Mouse (Mus musculus): ENCODE measurements at regions not wholly inside any gene's neighbourhood (a gene's known extent, or its start where the extent isn't known, plus 50 kb on each side); places are given as distances from the start of the nearest gene placed in this dataset.

- no peaks in the 10 kb centered on the region for H3K27me3 ChIP-seq (ENCODE audit: control insufficient read depth, insufficient read depth, low read length)
- H3K4me1 ChIP-seq (ENCODE audit: control insufficient read depth, insufficient read depth, low read length): no peaks in the 10 kb centered on the region
- no peak overlapping the region for H3K4me3 ChIP-seq (ENCODE audit: low read length)
- WGBS: 88% methylated on average over 10 of the region's 10 CpGs
- no peak overlapping the region for H3K27ac ChIP-seq (ENCODE audit: low read length)
- peaks cover 3% of the 10 kb centered on the region for H3K9me3 ChIP-seq (replicated peaks; ENCODE audit: control insufficient read depth, low read length)
- H3K9ac ChIP-seq (ENCODE audit: low read length): no peak overlapping the region
- no peak overlapping the region for H3K4me2 ChIP-seq (ENCODE audit: low read depth, low read length)
- no peak for ATAC-seq (replicated peaks; ENCODE audit: extremely low read depth, insufficient read depth, low FRiP score)
- H3K36me3 ChIP-seq (ENCODE audit: control insufficient read depth, insufficient read depth): no peaks in the 10 kb centered on the region
Observed at GRCm38 (mm10) chr17:48610107-48610506, 155.4 kb downstream of the Unc5cl start.

GRCm38 (mm10) chr17:48610806-48611205, 156.1 kb downstream of the Unc5cl start:
- Histone ChIP-seq H3K4me1 (ENCODE audit: control insufficient read depth, insufficient read depth, low read length) (0 out of 2 replicates have a peak, but pooled peaks cover 2% of the 10 kb centered on the region), H3K27me3 (ENCODE audit: control insufficient read depth, insufficient read depth, low read length) (no peaks in the 10 kb centered on the region), H3K9me3 (replicated peaks; ENCODE audit: control insufficient read depth, low read length) (peaks cover 3% of the 10 kb centered on the region), H3K4me2 (ENCODE audit: low read depth, low read length) (no peak overlapping the region), H3K9ac (ENCODE audit: low read length) (no peak overlapping the region), H3K4me3 (ENCODE audit: low read length) (no peak overlapping the region), H3K36me3 (ENCODE audit: control insufficient read depth, insufficient read depth) (no peaks in the 10 kb centered on the region), H3K27ac (ENCODE audit: low read length) (no peak overlapping the region)
- ATAC-seq (replicated peaks; ENCODE audit: extremely low read depth, insufficient read depth, low FRiP score): no peak
- WGBS: 56% methylated on average over 8 of the region's 8 CpGs

GRCm38 (mm10) chr17:48613491-48613890, 158.8 kb downstream of the Unc5cl start:
- Histone ChIP-seq H3K4me1 (ENCODE audit: control insufficient read depth, insufficient read depth, low read length) (0 out of 2 replicates have a peak, but pooled peaks cover 2% of the 10 kb centered on the region), H3K36me3 (ENCODE audit: control insufficient read depth, insufficient read depth) (no peaks in the 10 kb centered on the region), H3K4me2 (ENCODE audit: low read depth, low read length) (no peak overlapping the region), H3K9me3 (replicated peaks; ENCODE audit: control insufficient read depth, low read length) (peaks cover 3% of the 10 kb centered on the region), H3K27ac (ENCODE audit: low read length) (no peak overlapping the region), H3K9ac (ENCODE audit: low read length) (no peak overlapping the region), H3K27me3 (ENCODE audit: control insufficient read depth, insufficient read depth, low read length) (no peaks in the 10 kb centered on the region), H3K4me3 (ENCODE audit: low read length) (no peak overlapping the region)
- WGBS: 83% methylated on average over 5 of the region's 5 CpGs
- no peak for ATAC-seq (replicated peaks; ENCODE audit: extremely low read depth, insufficient read depth, low FRiP score)

- no peaks in the 10 kb centered on the region for H3K27me3 ChIP-seq (ENCODE audit: control insufficient read depth, insufficient read depth, low read length)
- H3K4me1 ChIP-seq (ENCODE audit: control insufficient read depth, insufficient read depth, low read length): 0 out of 2 replicates have a peak, but pooled peaks cover 2% of the 10 kb centered on the region
- no peak overlapping the region for H3K4me3 ChIP-seq (ENCODE audit: low read length)
- no peaks in the 10 kb centered on the region for H3K36me3 ChIP-seq (ENCODE audit: control insufficient read depth, insufficient read depth)
- no peak overlapping the region for H3K9ac ChIP-seq (ENCODE audit: low read length)
- no peak for ATAC-seq (replicated peaks; ENCODE audit: extremely low read depth, insufficient read depth, low FRiP score)
- H3K27ac ChIP-seq (ENCODE audit: low read length): no peak overlapping the region
- H3K4me2 ChIP-seq (ENCODE audit: low read depth, low read length): no peak overlapping the region
- WGBS: 67% methylated on average over 3 of the region's 3 CpGs
- H3K9me3 ChIP-seq (replicated peaks; ENCODE audit: control insufficient read depth, low read length): peaks cover 3% of the 10 kb centered on the region
Observed at GRCm38 (mm10) chr17:48615248-48615647, 160.5 kb downstream of the Unc5cl start.

DNA sequence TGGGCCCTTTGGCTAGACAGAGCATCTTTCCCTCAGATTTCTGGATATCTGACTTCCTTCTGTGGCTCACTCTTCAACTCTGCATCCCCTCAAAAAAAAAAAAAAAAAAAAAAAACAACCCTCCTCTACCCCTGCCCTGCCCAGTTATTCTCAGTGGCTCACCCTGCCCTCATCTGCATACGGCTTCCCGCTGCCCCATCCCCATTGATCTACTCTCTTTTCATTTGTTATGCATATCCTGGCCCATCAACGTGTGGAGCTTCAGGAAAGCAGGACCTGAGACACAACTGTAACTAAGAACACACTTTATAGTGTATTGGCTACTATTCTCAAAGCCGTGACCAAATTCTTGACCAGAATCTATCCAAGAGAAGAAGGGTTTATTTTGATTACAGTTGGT, 161.5 kb downstream of the Unc5cl start:
- no peak overlapping the region for H3K4me3 ChIP-seq (ENCODE audit: low read length)
- no peaks in the 10 kb centered on the region for H3K27me3 ChIP-seq (ENCODE audit: control insufficient read depth, insufficient read depth, low read length)
- no peak overlapping the region for H3K4me2 ChIP-seq (ENCODE audit: low read depth, low read length)
- peaks cover 3% of the 10 kb centered on the region for H3K9me3 ChIP-seq (replicated peaks; ENCODE audit: control insufficient read depth, low read length)
- WGBS: 39% methylated on average over 4 of the region's 4 CpGs
- H3K36me3 ChIP-seq (ENCODE audit: control insufficient read depth, insufficient read depth): no peaks in the 10 kb centered on the region
- H3K27ac ChIP-seq (ENCODE audit: low read length): no peak overlapping the region
- 0 out of 2 replicates have a peak, but pooled peaks cover 2% of the 10 kb centered on the region for H3K4me1 ChIP-seq (ENCODE audit: control insufficient read depth, insufficient read depth, low read length)
- no peak for ATAC-seq (replicated peaks; ENCODE audit: extremely low read depth, insufficient read depth, low FRiP score)
- H3K9ac ChIP-seq (ENCODE audit: low read length): no peak overlapping the region

DNA sequence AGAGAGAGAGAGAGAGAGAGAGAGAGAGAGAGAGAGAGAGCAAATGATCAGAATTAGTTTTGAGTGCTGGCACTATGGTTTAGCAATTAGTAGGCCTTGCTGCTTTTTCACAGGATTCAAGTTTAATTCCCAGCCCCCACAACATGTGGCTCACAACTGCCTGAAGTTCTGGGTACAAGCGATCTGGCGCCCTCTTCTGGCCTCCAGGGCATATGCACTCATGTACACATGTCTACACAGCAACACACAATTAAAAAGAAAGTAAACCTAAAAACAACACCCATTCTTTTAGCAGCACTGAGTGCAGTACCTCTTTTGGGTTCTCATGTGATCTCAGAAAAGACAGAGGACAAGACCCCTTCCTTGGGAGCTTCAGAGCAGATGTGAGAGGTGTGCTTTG, 166.2 kb downstream of the Unc5cl start:
- WGBS: 65% methylated on average over 2 of the region's 2 CpGs
- H3K4me3 ChIP-seq (ENCODE audit: low read length): no peak overlapping the region

DNA sequence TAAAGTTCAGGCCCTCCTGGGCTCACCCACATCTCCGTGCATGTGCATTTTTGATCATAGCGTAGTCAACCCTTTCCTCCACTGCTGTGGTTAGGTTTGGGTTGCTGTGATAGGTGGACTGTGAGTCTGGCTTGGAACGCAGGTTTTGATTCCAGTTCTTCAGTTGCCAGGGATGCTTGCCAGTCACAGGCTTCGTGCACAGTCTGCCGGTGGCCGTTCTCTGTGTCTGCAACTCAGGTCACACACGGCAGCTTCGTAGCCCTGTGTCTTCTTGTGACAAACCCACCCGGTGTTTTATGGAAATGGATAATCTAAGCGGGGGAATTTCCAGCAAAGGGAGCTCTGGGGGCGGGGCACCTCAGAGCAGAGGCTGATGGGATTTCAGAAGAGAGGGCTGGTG, 167.0 kb downstream of the Unc5cl start:
- no peak overlapping the region for H3K27ac ChIP-seq (ENCODE audit: low read length)
- H3K9ac ChIP-seq (ENCODE audit: low read length): no peak overlapping the region
- no peak overlapping the region for H3K4me3 ChIP-seq (ENCODE audit: low read length)
- no peaks in the 10 kb centered on the region; the same call in 1 of the 2 replicates for H3K9me3 ChIP-seq (replicated peaks; ENCODE audit: control insufficient read depth, low read length)
- 93% methylated on average over 11 of the region's 11 CpGs for WGBS
- H3K4me2 ChIP-seq (ENCODE audit: low read depth, low read length): no peak overlapping the region
- H3K36me3 ChIP-seq (ENCODE audit: control insufficient read depth, insufficient read depth): no peaks in the 10 kb centered on the region
- no peak for ATAC-seq (replicated peaks; ENCODE audit: extremely low read depth, insufficient read depth, low FRiP score)
- H3K27me3 ChIP-seq (ENCODE audit: control insufficient read depth, insufficient read depth, low read length): no peaks in the 10 kb centered on the region
- H3K4me1 ChIP-seq (ENCODE audit: control insufficient read depth, insufficient read depth, low read length): no peaks in the 10 kb centered on the region

More for the DNA sequence above, 166.2 kb downstream of the Unc5cl start:
- Histone ChIP-seq H3K27me3 (ENCODE audit: control insufficient read depth, insufficient read depth, low read length) (no peaks in the 10 kb centered on the region), H3K27ac (ENCODE audit: low read length) (no peak overlapping the region), H3K36me3 (ENCODE audit: control insufficient read depth, insufficient read depth) (no peaks in the 10 kb centered on the region), H3K9me3 (replicated peaks; ENCODE audit: control insufficient read depth, low read length) (no peaks in the 10 kb centered on the region; the same call in 1 of the 2 replicates), H3K4me1 (ENCODE audit: control insufficient read depth, insufficient read depth, low read length) (no peaks in the 10 kb centered on the region), H3K4me2 (ENCODE audit: low read depth, low read length) (no peak overlapping the region), H3K9ac (ENCODE audit: low read length) (no peak overlapping the region)
- ATAC-seq (replicated peaks; ENCODE audit: extremely low read depth, insufficient read depth, low FRiP score): no peak

- WGBS: 88% methylated on average over 14 of the region's 14 CpGs
- H3K27ac ChIP-seq (ENCODE audit: low read length): no peak overlapping the region
- H3K36me3 ChIP-seq (ENCODE audit: control insufficient read depth, insufficient read depth): no peaks in the 10 kb centered on the region
- H3K4me2 ChIP-seq (ENCODE audit: low read depth, low read length): no peak overlapping the region
- H3K4me1 ChIP-seq (ENCODE audit: control insufficient read depth, insufficient read depth, low read length): no peaks in the 10 kb centered on the region
- no peak for ATAC-seq (replicated peaks; ENCODE audit: extremely low read depth, insufficient read depth, low FRiP score)
- H3K4me3 ChIP-seq (ENCODE audit: low read length): no peak overlapping the region
- peaks cover 3% of the 10 kb centered on the region; the same call in 1 of the 2 replicates for H3K9me3 ChIP-seq (replicated peaks; ENCODE audit: control insufficient read depth, low read length)
- H3K9ac ChIP-seq (ENCODE audit: low read length): no peak overlapping the region
- no peaks in the 10 kb centered on the region for H3K27me3 ChIP-seq (ENCODE audit: control insufficient read depth, insufficient read depth, low read length)
Observed at GRCm38 (mm10) chr17:48624937-48625336, 170.2 kb downstream of the Unc5cl start.

GRCm38 (mm10) chr17:48625971-48626370, 171.3 kb downstream of the Unc5cl start:
- Histone ChIP-seq H3K4me2 (ENCODE audit: low read depth, low read length) (no peak overlapping the region), H3K9ac (ENCODE audit: low read length) (no peak overlapping the region), H3K4me3 (ENCODE audit: low read length) (no peak overlapping the region), H3K27me3 (ENCODE audit: control insufficient read depth, insufficient read depth, low read length) (no peaks in the 10 kb centered on the region), H3K4me1 (ENCODE audit: control insufficient read depth, insufficient read depth, low read length) (no peaks in the 10 kb centered on the region), H3K27ac (ENCODE audit: low read length) (no peak overlapping the region), H3K9me3 (replicated peaks; ENCODE audit: control insufficient read depth, low read length) (peaks cover 3% of the 10 kb centered on the region; the same call in 1 of the 2 replicates), H3K36me3 (ENCODE audit: control insufficient read depth, insufficient read depth) (no peaks in the 10 kb centered on the region)
- no peak for ATAC-seq (replicated peaks; ENCODE audit: extremely low read depth, insufficient read depth, low FRiP score)
- 84% methylated on average over 6 of the region's 6 CpGs for WGBS
